Comparison of ENCODE assay signal across 25 mouse cellular contexts in the genomic region with DNA sequence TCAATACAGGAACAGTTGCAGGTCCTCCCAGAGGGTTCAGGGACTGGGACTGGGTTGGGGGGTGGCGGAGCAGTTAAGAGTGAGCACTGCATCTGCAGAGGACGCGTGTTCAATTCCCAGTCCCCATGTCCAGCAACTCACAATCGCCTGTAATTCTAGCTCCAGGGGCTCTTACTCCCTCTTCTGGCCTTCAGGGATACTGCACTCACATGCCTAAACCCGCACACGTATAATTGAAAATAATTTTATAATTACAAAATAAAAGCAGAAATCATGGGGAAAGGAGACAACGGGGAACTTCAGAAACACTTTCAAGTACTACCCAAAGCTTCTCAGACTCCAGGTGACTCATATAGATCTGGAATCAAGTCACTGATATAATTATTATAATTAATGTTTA.
A peak's percentile ranks its signal among the peaks of the same experiment; 100 is the strongest.
DNase-seq lines count a peak whose midpoint lies in the region; ATAC-seq and TF ChIP-seq lines count a peak whose summit lies in the region.
"Had no signal": no experiment of that assay in that cellular context is flagged by ENCODE, and none has a peak within 500 bp of the region (broad histone marks: within the 10 kb centered on the region; RNA-seq: fewer than 3 reads in every experiment).

No protein-coding gene starts in this region.

- 91% methylated on average over 7 of the region's 7 CpGs for WGBS in midbrain, postnatal 0 days
- WGBS in midbrain, embryonic 16.5 days, result 91% methylated on average over 7 of the region's 7 CpGs

- no peak for DNase-seq in gastrocnemius, adult 2 months
- no peak for DNase-seq in gastrocnemius, postnatal 36 days
- no peak for DNase-seq in layer of hippocampus, adult 2 months (ENCODE audit: low spot score in 2 of 2)
- DNase-seq in layer of hippocampus, adult 9-11 months, result no peak
- no peak for DNase-seq in midbrain, postnatal 0 days (ENCODE audit: low spot score)
- no peak for DNase-seq in left cerebral cortex, adult 18-20 months (ENCODE audit: low spot score in 2 of 2)
- DNase-seq: adrenal gland, postnatal 25 days; cerebellum, adult 9-10 months; cerebellum, postnatal 36 days; gastrocnemius, postnatal 10 days; heart, postnatal 36 days; kidney, adult 18-20 months; kidney, postnatal 36 days; lung, postnatal 36 days; right cerebral cortex, postnatal 4 days; thymus, adult 2 months; thymus, postnatal 36 days had no signal

- no peak overlapping the region for H3K4me3 ChIP-seq in gastrocnemius, adult 2 months
- H3K4me3 ChIP-seq in layer of hippocampus, adult 2 months, result no peak overlapping the region
- no peak overlapping the region for H3K4me3 ChIP-seq in midbrain, postnatal 0 days (ENCODE audit: low read depth, low read length)
- no peak overlapping the region for H3K4me3 ChIP-seq in midbrain, embryonic 16.5 days (ENCODE audit: low read depth, low read length)
- H3K4me3 ChIP-seq: hindbrain, embryonic 13.5 days; kidney, embryonic 15.5 days; limb, embryonic 13.5 days; neural tube, embryonic 13.5 days had no signal

- ATAC-seq in midbrain, postnatal 0 days (ENCODE audit: low FRiP score), result no peak
- no peak for ATAC-seq in midbrain, embryonic 16.5 days
- ATAC-seq: forebrain, embryonic 14.5 days had no signal

- H3K4me1 ChIP-seq in midbrain, postnatal 0 days (ENCODE audit: insufficient read depth, low read length), result no peaks in the 10 kb centered on the region
- no peaks in the 10 kb centered on the region for H3K4me1 ChIP-seq in midbrain, embryonic 16.5 days (ENCODE audit: control insufficient read depth, insufficient read depth, low read length)
- H3K4me1 ChIP-seq: hindbrain, embryonic 13.5 days had no signal

- no peak overlapping the region for H3K27ac ChIP-seq in gastrocnemius, adult 2 months
- no peak overlapping the region for H3K27ac ChIP-seq in layer of hippocampus, adult 2 months
- no peak overlapping the region for H3K27ac ChIP-seq in midbrain, postnatal 0 days (ENCODE audit: low read depth, low read length)
- no peak overlapping the region for H3K27ac ChIP-seq in midbrain, embryonic 16.5 days (ENCODE audit: low read length)
- H3K27ac ChIP-seq: hindbrain, embryonic 13.5 days; kidney, embryonic 15.5 days; limb, embryonic 13.5 days; neural tube, embryonic 13.5 days had no signal

- no peak overlapping the region for H3K4me2 ChIP-seq in midbrain, postnatal 0 days (ENCODE audit: low read depth, low read length, poor library complexity, severe bottlenecking)
- no peak overlapping the region for H3K4me2 ChIP-seq in midbrain, embryonic 16.5 days (ENCODE audit: low read length)
- H3K4me2 ChIP-seq: heart, embryonic 11.5 days; hindbrain, embryonic 13.5 days; kidney, embryonic 15.5 days; limb, embryonic 13.5 days; midbrain, embryonic 11.5 days; neural tube, embryonic 13.5 days had no signal

- peak; percentile 6; the same call in 1 of the 2 replicates for TF ChIP-seq CTCF in gastrocnemius, adult 2 months (IDR thresholded peaks at IDR 0.05)
- peak; percentile 56 for TF ChIP-seq CTCF in layer of hippocampus, adult 2 months (conservative IDR thresholded peaks at IDR 0.05)
- TF ChIP-seq CTCF in midbrain, postnatal 0 days (IDR thresholded peaks at IDR 0.05), result peak; percentile 19; the same call in 1 of the 2 replicates

- no peaks in the 10 kb centered on the region for H3K36me3 ChIP-seq in midbrain, postnatal 0 days (ENCODE audit: insufficient read depth, low read length)
- no peaks in the 10 kb centered on the region for H3K36me3 ChIP-seq in midbrain, embryonic 16.5 days (ENCODE audit: control insufficient read depth, insufficient read depth, low read length)
- H3K36me3 ChIP-seq: hindbrain, embryonic 13.5 days; kidney, embryonic 15.5 days; limb, embryonic 13.5 days; neural tube, embryonic 13.5 days had no signal

- intact Hi-C loops in gastrocnemius, adult 2 months (cut with DNase I), result no loop called here
- intact Hi-C loops in gastrocnemius, postnatal 36 days (cut with DNase I), result no loop called here

- no peak overlapping the region for H3K9ac ChIP-seq in midbrain, postnatal 0 days (replicated peaks; ENCODE audit: low read length, poor library complexity, severe bottlenecking)
- no peak overlapping the region for H3K9ac ChIP-seq in midbrain, embryonic 16.5 days (ENCODE audit: low read depth, low read length)
- H3K9ac ChIP-seq: hindbrain, embryonic 13.5 days; kidney, embryonic 15.5 days; limb, embryonic 13.5 days; neural tube, embryonic 13.5 days had no signal

- H3K27me3 ChIP-seq in midbrain, postnatal 0 days (ENCODE audit: insufficient read depth, low read length), result no peaks in the 10 kb centered on the region
- no peaks in the 10 kb centered on the region for H3K27me3 ChIP-seq in midbrain, embryonic 16.5 days (ENCODE audit: control insufficient read depth, insufficient read depth, low read depth, low read length)
- H3K27me3 ChIP-seq: hindbrain, embryonic 13.5 days; kidney, embryonic 15.5 days; neural tube, embryonic 13.5 days had no signal

- H3K9me3 ChIP-seq in midbrain, postnatal 0 days (ENCODE audit: low read length), result no peaks in the 10 kb centered on the region
- H3K9me3 ChIP-seq in midbrain, embryonic 16.5 days (replicated peaks; ENCODE audit: control insufficient read depth, low read length, poor library complexity, severe bottlenecking), result no peaks in the 10 kb centered on the region
- H3K9me3 ChIP-seq: hindbrain, embryonic 13.5 days; kidney, embryonic 15.5 days; limb, embryonic 13.5 days; neural tube, embryonic 13.5 days had no signal

Comparison
In these comparisons a context has a peak if more than half of its experiments do, and no peak if none do; other contexts are left out.
1. CTCF ChIP-seq: peak in every context shown above with its lines; median percentile 56 in layer of hippocampus, adult 2 months; 19 in midbrain, postnatal 0 days; 6 in gastrocnemius, adult 2 months.